Mouse (Mus musculus) megakaryocyte, embryonic 14.5 days (primary cell): ENCODE measurements at regions not wholly inside any gene's neighbourhood (a gene's known extent, or its start where the extent isn't known, plus 50 kb on each side); places are given as distances from the start of the nearest gene placed in this dataset.

Experiments used
- FLI1 ChIP-seq: IDR thresholded peaks from 2 replicates; pipeline ENCODE4 v1.6.1; 2012; ENCODE audit warnings: low read length, inconsistent platforms, mixed read lengths
- GATA1 ChIP-seq: IDR thresholded peaks from 3 replicates; pipeline ENCODE4 v1.6.1; 2012; ENCODE audit warnings: mixed read lengths, low read length, inconsistent platforms, borderline replicate concordance

GRCm38 (mm10) chr3:103483316-103483715 is 91.7 kb upstream of the Syt6 start:
- TF ChIP-seq GATA1 (no peak), FLI1 (no peak)
